Mouse (Mus musculus): ENCODE measurements around the gene Rhobtb1.

Rhobtb1 gene

GRCm38 (mm10) chr10:69212542-69213440 lies 61.6 kb downstream of the Rhobtb1 start, which contains the start of gene A930033H14Rik:
TSS of gene A930033H14Rik (minus strand) at chr10:69213098.
- DNase-seq, result peak; percentile 84

- peak; percentile 47 for DNase-seq
Observed at GRCm38 (mm10) chr10:69213451-69213877, 62.2 kb downstream of the Rhobtb1 start.

GRCm38 (mm10) chr10:69213986-69214385 lies 62.8 kb downstream of the Rhobtb1 start:
- DNase-seq, result no peak

- no peak for DNase-seq
Observed at GRCm38 (mm10) chr10:69217127-69217690, 66.0 kb downstream of the Rhobtb1 start.

- DNase-seq, result peak; percentile 74
Observed at GRCm38 (mm10) chr10:69218458-69219288, 67.4 kb downstream of the Rhobtb1 start.

GRCm38 (mm10) chr10:69219289-69219626 lies 68.0 kb downstream of the Rhobtb1 start:
- DNase-seq, result no peak

GRCm38 (mm10) chr10:69220296-69220695 lies 69.1 kb downstream of the Rhobtb1 start:
- peak; percentile 65 for DNase-seq

GRCm38 (mm10) chr10:69221148-69221547 lies 69.9 kb downstream of the Rhobtb1 start:
- DNase-seq, result no peak

GRCm38 (mm10) chr10:69221955-69222354 lies 70.7 kb downstream of the Rhobtb1 start:
- no peak for DNase-seq

- no peak for DNase-seq
Observed at GRCm38 (mm10) chr10:69223232-69223631, 72.0 kb downstream of the Rhobtb1 start.

- DNase-seq, result no peak
Observed at GRCm38 (mm10) chr10:69224276-69224675, 73.0 kb downstream of the Rhobtb1 start.

GRCm38 (mm10) chr10:69225471-69225870 lies 74.2 kb downstream of the Rhobtb1 start:
- no peak for DNase-seq

- no peak for DNase-seq
Observed at GRCm38 (mm10) chr10:69225951-69226350, 74.7 kb downstream of the Rhobtb1 start.

GRCm38 (mm10) chr10:69237185-69237584 lies 86.0 kb downstream of the Rhobtb1 start:
- no peak for DNase-seq

- DNase-seq, result no peak
Observed at GRCm38 (mm10) chr10:69237781-69238180, 86.5 kb downstream of the Rhobtb1 start.

GRCm38 (mm10) chr10:69238311-69238710 lies 87.1 kb downstream of the Rhobtb1 start:
- no peak for DNase-seq

GRCm38 (mm10) chr10:69240530-69240929 lies 89.3 kb downstream of the Rhobtb1 start:
- DNase-seq, result no peak

GRCm38 (mm10) chr10:69245151-69245550 lies 93.9 kb downstream of the Rhobtb1 start:
- no peak for DNase-seq

- DNase-seq, result no peak
Observed at GRCm38 (mm10) chr10:69245906-69246668, 94.9 kb downstream of the Rhobtb1 start.

GRCm38 (mm10) chr10:69246762-69247161 lies 95.5 kb downstream of the Rhobtb1 start:
- no peak for DNase-seq

GRCm38 (mm10) chr10:69247311-69248033 lies 96.2 kb downstream of the Rhobtb1 start:
- no peak for DNase-seq

Measured in kidney, adult 18-20 months (tissue).